Mouse (Mus musculus) urinary bladder, adult 2 months (tissue): ENCODE data around the gene Psen2. TPM values are rescaled to one million over a fixed set of nuclear protein-coding genes. Genes with fewer than 3 reads are reported as not detected.

Source experiments
- polyA plus RNA-seq: library from polyadenylated mRNA; depleted of rRNA; stranded (reverse); fragments of >200 nt; gene quantifications from 2 replicates; pipeline ENCODE4 v1.2.3, GENCODE M21; 2012; rRNA removed

The Psen2 gene
- polyA plus RNA-seq, 1 experiment = 27.7 TPM

Other genes with a start within 250 kb of the Psen2 start
- gene Coq8a, start 63.8 kb downstream of the Psen2 start, polyA plus RNA-seq = 26.5 and 33.8 TPM in 2 replicates
- 25.7 and 54.9 TPM in 2 replicates for gene Itpkb, start 67.0 kb upstream of the Psen2 start, polyA plus RNA-seq
- 71.6 and 86.2 TPM in 2 replicates for gene Stum, start 220.1 kb upstream of the Psen2 start, polyA plus RNA-seq